Mouse (Mus musculus) lung, adult 2 months (tissue): ENCODE measurements around the gene Trim43a.
"Not testable (repeated sequence)": the region's sequence is repeated elsewhere in the genome, so short reads cannot be mapped to it uniquely, and the experiment has no call there.

Experiments used
- CTCF ChIP-seq: fragments of 200-500 bp; IDR thresholded peaks from 2 replicates; pipeline ENCODE4 v1.5.1; 2011; ENCODE audit warnings: mild to moderate bottlenecking, low read length, control low read depth; ENCODE audit not compliant: insufficient read depth
- POLR2A ChIP-seq: fragments of 200-500 bp; IDR thresholded peaks from 2 replicates; pipeline ENCODE4 v1.6.1; 2011; ENCODE audit warnings: low read depth, mild to moderate bottlenecking, control low read depth, low read length, borderline replicate concordance; ENCODE audit errors: extremely low read depth

DNA sequence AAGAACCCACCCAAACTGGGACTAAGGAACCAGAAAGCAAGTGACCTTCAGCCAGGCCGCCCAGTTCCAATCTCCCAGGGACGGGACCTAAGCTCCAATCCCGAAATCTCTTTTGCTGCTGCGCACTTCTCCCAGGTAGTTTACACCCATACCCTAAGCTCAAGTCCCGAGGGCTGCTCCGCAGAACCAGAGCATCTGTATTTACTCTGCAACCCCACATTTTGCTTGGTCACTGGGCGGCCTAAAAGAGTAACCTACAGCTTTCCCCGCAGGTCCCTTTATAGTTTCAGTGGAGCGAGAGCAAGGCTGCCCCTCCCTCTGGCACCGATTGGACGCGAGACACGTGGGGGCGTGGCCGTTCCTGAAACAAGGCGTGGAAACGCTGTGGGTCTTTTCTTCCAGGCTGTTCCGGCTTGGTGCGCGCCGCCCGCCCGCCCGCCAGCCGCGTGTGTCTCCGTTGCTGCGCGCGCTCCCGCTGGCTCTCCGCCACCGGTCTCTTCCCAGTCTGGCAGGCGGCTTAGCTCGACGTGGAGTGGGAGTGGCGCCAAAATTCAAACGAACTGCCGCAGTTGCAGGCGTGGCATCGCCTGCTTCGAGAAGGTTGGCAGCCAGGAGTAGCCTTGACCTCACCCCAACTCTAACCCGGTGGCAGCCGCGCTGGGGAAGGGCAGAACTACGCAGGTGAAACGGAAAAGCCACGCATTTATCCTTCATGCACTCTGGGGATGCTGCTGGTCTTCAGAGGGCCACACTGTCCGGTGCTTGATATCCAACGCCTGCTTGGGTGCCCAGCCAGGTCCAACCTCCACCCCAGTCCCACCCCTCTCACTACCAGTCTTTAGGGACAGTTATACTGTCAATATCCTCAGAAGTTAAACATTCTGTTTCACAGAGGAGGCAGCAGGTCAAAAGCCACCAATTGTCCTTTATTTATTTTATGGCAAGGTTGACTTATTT, 18.8 kb downstream of the Trim43a start:
- TF ChIP-seq CTCF, POLR2A: not testable (repeated sequence)
